Mouse (Mus musculus) kidney, postnatal 10 days (tissue): ENCODE data around the gene Nup50.

ENCODE experiments used
- DNase-seq: peaks from one replicate; pipeline ENCODE4 v3.0.0; 2021; ENCODE audit warnings: mixed read lengths

Gene Nup50

GRCm38 (mm10) chr15:84953259-84953658 lies 30.0 kb downstream of the Nup50 start:
- no peak for DNase-seq

DNA sequence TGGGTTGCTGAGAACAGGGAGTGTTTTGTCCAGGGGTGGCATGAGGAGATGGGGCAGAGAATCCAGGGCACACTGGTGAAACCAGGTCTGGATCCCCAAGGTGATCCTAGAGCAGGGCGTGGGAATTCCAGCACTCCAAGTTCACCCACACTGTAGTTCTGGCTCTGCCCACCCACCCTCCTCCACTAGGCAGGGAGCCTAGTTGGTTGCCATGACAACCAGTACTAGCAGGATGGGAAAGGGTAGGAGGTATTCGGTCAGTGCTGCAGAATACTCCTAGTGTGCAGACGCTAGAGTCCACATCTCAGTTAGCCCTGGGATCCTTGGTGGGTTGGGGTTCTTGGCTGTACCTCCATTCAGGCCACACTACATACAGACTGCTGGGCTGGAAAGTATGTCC lies 34.6 kb downstream of the Nup50 start:
- no peak for DNase-seq

GRCm38 (mm10) chr15:84958331-84958730 lies 35.1 kb downstream of the Nup50 start:
- no peak for DNase-seq

GRCm38 (mm10) chr15:84959891-84960290 lies 36.7 kb downstream of the Nup50 start:
- DNase-seq = no peak

- DNase-seq = no peak
Measured at GRCm38 (mm10) chr15:84960692-84961091, 37.5 kb downstream of the Nup50 start.

DNA sequence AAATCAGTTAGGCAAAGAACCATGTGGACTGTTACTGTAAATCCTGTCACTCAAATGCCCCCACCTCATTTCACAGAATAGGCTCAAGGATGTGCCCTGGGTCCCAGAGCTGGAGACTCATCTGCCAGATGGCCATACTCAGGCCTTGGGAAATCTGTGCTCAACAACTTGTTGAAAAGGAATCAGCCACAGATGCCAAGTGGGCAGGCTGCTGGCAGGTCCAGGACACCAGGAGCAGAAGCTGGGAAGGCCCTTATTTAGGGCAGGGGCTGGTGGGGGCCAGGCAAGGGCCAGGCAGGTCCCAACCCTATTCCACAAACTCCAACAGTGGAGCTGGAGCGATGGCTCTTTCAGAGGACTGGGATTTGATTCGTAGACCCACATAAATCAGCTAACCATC lies 39.3 kb downstream of the Nup50 start:
- no peak for DNase-seq

DNA sequence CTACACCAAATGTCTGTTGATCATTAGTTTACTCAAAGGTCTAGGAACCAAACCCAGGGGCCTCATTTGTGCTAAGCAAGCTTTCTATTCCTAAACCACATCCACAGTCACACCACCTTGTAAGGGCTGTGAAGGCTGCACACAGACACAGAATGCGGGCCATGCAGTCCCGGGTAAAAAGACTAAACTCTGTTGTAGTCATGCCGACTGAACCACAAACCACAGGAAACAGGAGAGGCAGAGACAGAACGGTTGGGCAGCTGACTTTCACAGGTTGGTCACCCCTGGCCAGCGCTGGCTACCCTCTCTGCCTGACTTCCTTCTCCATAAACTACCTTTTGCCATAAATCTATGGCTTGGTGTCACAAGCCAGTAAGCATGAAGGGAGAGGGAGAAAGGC lies 41.6 kb downstream of the Nup50 start:
- DNase-seq = no peak

GRCm38 (mm10) chr15:84965575-84966360 lies 42.6 kb downstream of the Nup50 start:
- peak; percentile 84 for DNase-seq

- DNase-seq = no peak
Measured at GRCm38 (mm10) chr15:84968534-84968933, 45.3 kb downstream of the Nup50 start.

GRCm38 (mm10) chr15:84972860-84973543 lies 49.8 kb downstream of the Nup50 start:
- peak; percentile 73 for DNase-seq

- no peak for DNase-seq
Measured at GRCm38 (mm10) chr15:84973544-84973871, 50.3 kb downstream of the Nup50 start.

DNA sequence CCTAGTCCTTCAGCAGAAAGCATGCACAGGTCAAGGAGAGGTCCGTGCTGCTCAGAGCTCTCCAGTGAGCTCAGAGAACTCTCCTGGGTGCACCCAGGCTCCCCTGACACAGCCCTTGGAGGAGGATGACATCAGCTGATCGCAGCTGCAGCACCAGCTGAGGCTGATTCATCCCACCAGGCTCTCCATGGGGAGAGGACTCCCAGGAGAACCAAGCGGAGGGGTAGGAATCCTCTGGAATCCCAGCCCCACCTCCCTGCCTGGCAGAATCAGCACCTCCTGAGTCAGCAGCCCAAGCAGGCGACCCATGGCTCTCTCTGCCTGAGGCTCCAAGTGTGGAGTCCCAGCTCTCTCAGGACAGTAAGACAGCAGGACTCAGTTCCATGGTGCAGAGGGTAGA lies 52.5 kb downstream of the Nup50 start:
- DNase-seq = peak; percentile 40

DNA sequence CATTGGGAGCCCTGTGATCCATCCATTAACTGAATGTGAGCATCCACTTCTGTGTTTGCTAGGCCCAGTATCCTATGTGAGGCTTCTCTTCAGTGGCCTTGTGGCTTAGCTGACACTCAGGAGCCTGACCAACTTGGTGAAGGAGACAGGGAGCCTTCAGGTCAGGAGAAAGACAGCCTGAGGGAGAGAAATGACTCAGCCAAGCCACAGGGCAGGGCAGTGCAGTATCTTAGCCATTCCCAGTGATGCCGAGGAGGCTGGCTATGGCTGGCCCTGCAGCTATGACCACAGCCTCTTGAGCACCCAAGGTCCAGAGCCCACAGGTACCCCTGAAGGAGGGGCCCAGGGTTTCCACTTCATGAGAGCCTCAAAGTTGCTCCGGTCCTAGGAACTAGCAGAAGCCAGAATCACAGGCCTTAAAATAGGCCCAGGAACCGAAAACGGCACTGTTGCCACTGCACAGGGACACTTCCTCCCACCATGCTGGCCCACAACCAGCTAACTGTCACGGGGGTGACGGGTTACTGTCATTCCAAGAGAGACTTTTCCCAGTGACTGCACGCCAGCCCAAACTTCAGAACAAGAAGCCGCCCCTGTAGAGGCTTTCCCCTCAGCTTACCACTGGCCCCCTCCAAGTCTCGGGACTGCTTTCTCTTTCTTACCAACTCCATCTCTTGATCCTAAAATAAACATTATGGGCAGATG lies 58.5 kb downstream of the Nup50 start:
- no peak for DNase-seq

- no peak for DNase-seq
Measured at GRCm38 (mm10) chr15:84982888-84983287, 59.7 kb downstream of the Nup50 start.

DNA sequence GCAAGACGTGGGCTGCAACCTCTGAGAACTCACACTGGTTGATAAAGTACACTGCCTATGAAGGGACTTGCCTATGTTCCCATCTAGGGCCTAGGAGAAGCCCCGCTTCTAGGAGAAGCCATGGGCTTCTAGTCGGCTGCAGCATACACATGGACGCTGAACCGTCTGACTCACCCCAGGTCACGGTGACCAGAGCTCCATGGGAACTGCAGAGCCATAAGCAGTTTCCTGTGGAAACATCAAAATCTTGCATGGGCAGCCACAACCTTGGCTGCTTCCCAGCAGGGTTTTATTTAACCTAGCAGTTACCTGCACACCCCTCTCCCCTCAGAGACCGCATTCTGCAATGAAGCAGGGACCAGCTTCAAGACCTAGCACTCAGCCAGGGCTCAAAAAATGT lies 60.5 kb downstream of the Nup50 start:
- no peak for DNase-seq

- no peak for DNase-seq
Measured at GRCm38 (mm10) chr15:84985516-84986160, 62.4 kb downstream of the Nup50 start.

DNA sequence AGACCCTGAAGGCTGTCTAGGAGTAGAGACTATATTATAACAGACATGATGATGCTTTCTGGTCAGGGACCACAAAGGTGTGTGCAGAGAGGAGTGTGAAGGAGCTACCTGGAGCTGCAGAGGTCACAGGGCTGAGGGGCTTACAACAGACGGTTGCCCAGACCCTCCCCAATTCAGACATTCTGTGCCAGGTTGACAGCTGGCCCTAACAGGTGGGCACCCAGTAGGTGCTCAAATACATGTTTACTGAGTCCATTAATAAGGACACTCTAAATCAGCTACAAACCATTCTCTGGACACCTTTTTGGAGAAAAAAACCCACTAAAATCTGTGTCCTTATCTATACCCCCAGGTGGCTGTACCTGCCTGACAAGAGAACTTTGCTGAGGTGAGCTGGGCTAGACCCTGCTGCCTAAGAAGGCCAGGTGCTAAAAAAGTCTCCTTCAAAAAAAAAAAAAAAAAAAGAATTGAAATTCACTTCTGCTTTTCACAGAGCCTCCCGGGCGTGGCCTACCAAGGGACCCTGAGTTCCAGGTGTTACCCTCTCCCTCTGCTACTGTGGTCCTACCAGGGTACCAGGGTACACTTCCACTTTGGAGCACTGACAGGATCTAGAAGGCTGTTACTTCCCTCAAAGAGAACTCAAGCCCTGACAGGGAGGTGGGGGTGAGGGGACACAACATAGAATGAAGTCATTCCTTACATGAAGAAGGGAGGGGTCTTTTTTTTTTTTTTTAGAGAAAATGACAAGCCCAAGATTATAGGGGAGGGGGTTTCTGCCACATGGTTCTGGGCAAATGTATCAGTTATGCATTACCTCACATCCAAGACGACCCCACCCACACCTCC lies 63.2 kb downstream of the Nup50 start:
- DNase-seq = no peak

GRCm38 (mm10) chr15:84987020-84987815 lies 64.0 kb downstream of the Nup50 start:
- DNase-seq = peak; percentile 67

DNA sequence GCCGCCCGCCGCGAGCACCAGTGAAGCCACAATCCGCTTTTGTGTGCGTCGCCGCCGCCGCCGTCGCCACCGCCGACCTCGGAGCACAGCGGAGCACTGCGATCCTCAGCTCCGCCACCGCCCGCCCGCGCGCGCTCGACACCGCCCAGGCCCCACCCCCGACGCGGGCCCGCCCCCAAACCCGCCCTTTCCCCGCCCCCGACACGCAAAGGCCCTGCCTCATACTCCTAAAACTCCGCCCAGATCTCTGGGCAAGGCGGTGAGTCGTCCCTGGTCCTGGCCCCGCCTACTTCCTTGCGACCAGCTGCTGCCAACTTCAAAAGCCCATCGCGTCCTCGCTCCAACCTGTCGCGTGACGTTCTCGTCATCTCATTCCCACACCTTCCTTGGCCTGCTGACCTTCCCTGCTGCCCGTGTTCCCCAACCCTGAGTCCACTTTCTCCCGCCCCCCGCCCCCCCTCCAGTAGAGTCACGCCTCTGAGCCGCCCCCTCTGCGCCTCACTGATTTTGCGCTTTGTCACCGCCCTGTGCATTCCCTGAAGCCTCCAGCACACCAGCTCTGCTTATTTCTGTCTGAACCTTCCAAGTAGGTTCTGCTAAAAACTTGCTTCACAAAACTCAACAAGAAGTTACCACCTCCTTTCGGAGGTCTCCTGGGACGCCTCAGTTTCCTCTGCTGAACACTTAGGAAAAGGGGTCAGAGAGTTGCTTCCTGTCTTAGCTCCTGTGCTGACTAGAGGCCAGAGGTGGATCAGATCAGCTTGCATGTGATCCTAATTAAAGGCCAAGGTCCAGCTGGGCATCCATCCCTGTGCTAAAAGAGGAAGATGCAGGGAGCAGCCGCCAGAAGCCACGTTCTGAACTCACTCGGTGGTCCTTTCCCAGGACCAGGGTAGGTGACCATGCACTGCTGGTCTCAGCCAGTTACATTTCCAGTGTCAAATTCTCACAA lies 64.9 kb downstream of the Nup50 start, which contains the start of gene 5031439G07Rik:
TSS of gene 5031439G07Rik (minus strand) at position 678 of the 952 bp plus-strand sequence.
- peak; percentile 95 for DNase-seq

- DNase-seq = no peak
Measured at GRCm38 (mm10) chr15:84989098-84989497, 65.9 kb downstream of the Nup50 start.
